Mouse (Mus musculus) cerebellum, postnatal 4 days (tissue): ENCODE measurements around the gene Zdhhc12.
A peak's percentile ranks its signal among the peaks of the same experiment; 100 is the strongest.

Experiments
- DNase-seq, 2 experiments: peaks; one replicate each; pipeline ENCODE4 v3.0.0; 2022; ENCODE audit warnings: low spot score in 2 of 2, mixed read lengths in 1 of 2

Gene Zdhhc12

GRCm38 (mm10) chr2:30100214-30100613 is 6.8 kb upstream of the Zdhhc12 start:
- no peak for DNase-seq

GRCm38 (mm10) chr2:30095882-30096527 is 2.6 kb upstream of the Zdhhc12 start:
- DNase-seq: peak in 1 of 2 experiments; percentile 60

- DNase-seq: peak in 1 of 2 experiments; percentile 29
Observed at GRCm38 (mm10) chr2:30094208-30094588, 750 bp upstream of the Zdhhc12 start.

- no peak for DNase-seq
Observed at GRCm38 (mm10) chr2:30092280-30092918, 1.0 kb downstream of the Zdhhc12 start.

- no peak for DNase-seq
Observed at GRCm38 (mm10) chr2:30091521-30091920, 1.9 kb downstream of the Zdhhc12 start.

- no peak for DNase-seq
Observed at GRCm38 (mm10) chr2:30087310-30087709, 6.1 kb downstream of the Zdhhc12 start.

- DNase-seq: no peak
Observed at GRCm38 (mm10) chr2:30084632-30085031, 8.8 kb downstream of the Zdhhc12 start.

- no peak for DNase-seq
Observed at GRCm38 (mm10) chr2:30084113-30084512, 9.3 kb downstream of the Zdhhc12 start.

GRCm38 (mm10) chr2:30080181-30080800 is 13.2 kb downstream of the Zdhhc12 start:
- no peak for DNase-seq

GRCm38 (mm10) chr2:30078760-30079159 is 14.7 kb downstream of the Zdhhc12 start:
- no peak for DNase-seq

GRCm38 (mm10) chr2:30078349-30078712 is 15.1 kb downstream of the Zdhhc12 start:
- DNase-seq: no peak

- peak; percentile 81 to 89 for DNase-seq
Observed at GRCm38 (mm10) chr2:30077502-30078348, 15.7 kb downstream of the Zdhhc12 start, which contains the start of gene Pkn3. Gene Pkn3, plus strand, starts transcription at chr2:30077684.

GRCm38 (mm10) chr2:30076959-30077358 is 16.5 kb downstream of the Zdhhc12 start:
- no peak for DNase-seq

- DNase-seq: no peak
Observed at GRCm38 (mm10) chr2:30076439-30076838, 17.0 kb downstream of the Zdhhc12 start.

- no peak for DNase-seq
Observed at GRCm38 (mm10) chr2:30075625-30076024, 17.8 kb downstream of the Zdhhc12 start.

GRCm38 (mm10) chr2:30073285-30073684 is 20.2 kb downstream of the Zdhhc12 start:
- no peak for DNase-seq

- DNase-seq: no peak
Observed at GRCm38 (mm10) chr2:30072875-30073274, 20.6 kb downstream of the Zdhhc12 start.

GRCm38 (mm10) chr2:30067962-30068361 is 25.5 kb downstream of the Zdhhc12 start:
- no peak for DNase-seq

GRCm38 (mm10) chr2:30067031-30067888 is 26.2 kb downstream of the Zdhhc12 start:
- peak in 1 of 2 experiments; percentile 48 for DNase-seq

GRCm38 (mm10) chr2:30066046-30066901 is 27.2 kb downstream of the Zdhhc12 start:
- peak; percentile 83 to 96 for DNase-seq
